Mouse (Mus musculus) bone marrow, adult 2 months (tissue): ENCODE data around the gene Serpini2. TPM values are rescaled to one million over a fixed set of nuclear protein-coding genes. Genes with fewer than 3 reads are reported as not detected.
"Not testable (repeated sequence)": the region's sequence is repeated elsewhere in the genome, so short reads cannot be mapped to it uniquely, and the experiment has no call there.

Source experiments
- H3K27ac ChIP-seq: fragments of 200-500 bp; 2 replicates; pipeline ENCODE4 v1.5.1; 2012; ENCODE audit warnings: low read depth, mild to moderate bottlenecking, control low read depth, inconsistent platforms, low read length; ENCODE audit not compliant: control insufficient read depth, poor library complexity, insufficient read depth
- H3K4me1 ChIP-seq: fragments of 200-500 bp; 2 replicates; pipeline ENCODE4 v1.6.1; 2011; ENCODE audit warnings: low read length; ENCODE audit not compliant: control insufficient read depth, insufficient read depth
- H3K4me3 ChIP-seq: fragments of 200-500 bp; replicated peaks from 2 replicates; pipeline ENCODE3; 2011; ENCODE audit warnings: mild to moderate bottlenecking, low read depth, low read length, control low read depth; ENCODE audit not compliant: control insufficient read depth
- CTCF ChIP-seq: fragments of 200-500 bp; IDR thresholded peaks from 2 replicates; pipeline ENCODE4 v1.5.1; 2011; ENCODE audit warnings: low read length, control low read depth; ENCODE audit not compliant: control insufficient read depth, insufficient read depth
- POLR2A ChIP-seq: fragments of 200-500 bp; IDR thresholded peaks from 2 replicates; pipeline ENCODE4 v1.6.1; 2011; ENCODE audit warnings: low read depth, mild to moderate bottlenecking, control low read depth, low read length, borderline replicate concordance; ENCODE audit not compliant: control insufficient read depth
- WGBS: fragments of 180-500 bp; shearing (Covaris S2); methylation state at CpG from one replicate; pipeline ENCODE4 v1.1.7; 2018; 5-methylcytosine and 5-hydroxymethylcytosine counted together
- polyA plus RNA-seq: library from polyadenylated mRNA; stranded (reverse); fragments of >200 nt; gene quantifications from 2 replicates; pipeline ENCODE4 v1.2.4, GENCODE M21; 2011; ENCODE audit warnings: low replicate concordance; ENCODE audit not compliant: missing spikeins, insufficient read depth, insufficient read length

The Serpini2 gene
- polyA plus RNA-seq = not detected in 2 replicates

DNA sequence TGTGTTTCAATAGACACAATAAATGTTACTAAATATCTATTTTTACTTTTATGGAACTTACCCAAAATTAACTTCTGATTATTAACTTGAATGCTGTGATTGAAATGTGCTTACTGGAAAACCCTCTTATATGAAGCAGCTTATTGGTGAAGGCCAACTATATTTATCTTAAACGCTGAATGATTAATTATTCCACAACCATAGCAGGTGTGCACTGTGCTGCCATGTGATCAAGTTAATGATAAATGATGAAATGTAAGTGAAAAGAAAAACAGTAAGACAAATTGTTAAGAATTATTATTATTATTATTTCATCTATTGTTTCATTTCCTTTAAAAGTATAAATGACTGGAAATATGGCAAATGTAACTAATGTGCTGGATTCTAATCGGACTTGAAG is at the start of gene Serpini2:
Gene Serpini2, minus strand, starts transcription at position 101 of the 400 bp plus-strand sequence.
- WGBS = 78% methylated on average over 2 of the region's 2 CpGs
- TF ChIP-seq POLR2A (no peak), CTCF (no peak)
- no peak within 1 kb of the TSS for H3K4me3 ChIP-seq
- H3K27ac ChIP-seq = no peak within 1 kb of the TSS
- no peaks in the 10 kb centered on the region for H3K4me1 ChIP-seq

GRCm38 (mm10) chr3:75308861-75309260 is 39.0 kb upstream of the Serpini2 start:
- TF ChIP-seq POLR2A = no peak
- TF ChIP-seq CTCF = no peak
- no peak overlapping the region for H3K4me3 ChIP-seq
- H3K27ac ChIP-seq = no peak overlapping the region
- WGBS = 73% methylated on average over 4 of the region's 4 CpGs
- H3K4me1 ChIP-seq = no peaks in the 10 kb centered on the region

DNA sequence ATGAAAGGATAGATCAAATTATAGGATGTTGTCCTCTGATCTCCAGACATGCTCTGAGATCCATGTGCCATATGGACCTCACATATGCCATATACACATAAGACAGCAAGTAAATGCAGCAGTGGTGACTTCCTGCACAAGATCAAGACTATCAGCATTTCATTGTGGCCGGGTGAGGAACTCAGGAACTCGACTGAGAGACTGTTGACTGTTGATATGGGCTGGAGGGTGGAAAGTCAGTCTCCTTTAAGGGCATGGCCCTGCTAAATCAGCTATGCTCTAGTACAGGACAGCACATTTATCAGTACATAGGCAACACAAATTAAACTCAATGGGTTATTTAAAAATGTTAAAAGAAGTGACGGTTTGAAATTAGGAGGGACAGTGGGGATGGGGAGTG is 38.4 kb upstream of the Serpini2 start:
- no peak overlapping the region for H3K4me3 ChIP-seq
- TF ChIP-seq POLR2A = no peak
- TF ChIP-seq CTCF = no peak
- H3K27ac ChIP-seq = no peak overlapping the region
- H3K4me1 ChIP-seq = no peaks in the 10 kb centered on the region
- 26% methylated on average over 3 of the region's 3 CpGs for WGBS

GRCm38 (mm10) chr3:75305584-75305983 is 35.7 kb upstream of the Serpini2 start:
- Histone ChIP-seq H3K27ac (no peak overlapping the region), H3K4me3 (no peak overlapping the region), H3K4me1 (no peaks in the 10 kb centered on the region)
- TF ChIP-seq CTCF (no peak), POLR2A (no peak)
- 85% methylated on average over 3 of the region's 3 CpGs for WGBS

DNA sequence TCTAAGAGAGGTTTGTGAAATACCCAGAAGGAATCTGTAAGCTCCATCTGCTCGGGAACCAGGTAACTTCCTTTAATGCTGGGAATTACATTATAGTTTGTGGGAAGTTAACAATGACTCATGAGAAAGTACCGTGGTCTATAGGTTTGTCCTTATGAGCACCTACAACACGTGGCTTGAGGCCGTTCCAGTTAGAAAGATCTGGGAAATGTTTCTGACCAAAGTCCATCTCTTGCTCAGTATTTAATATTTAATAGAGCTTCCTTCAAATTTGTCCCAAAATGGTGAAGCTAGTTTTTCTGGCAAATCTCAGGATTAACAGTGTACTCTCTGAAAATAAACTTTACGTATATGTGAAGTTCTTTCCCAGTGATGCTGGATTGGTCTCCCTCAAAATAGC is 34.7 kb upstream of the Serpini2 start:
- H3K4me1 ChIP-seq = no peaks in the 10 kb centered on the region
- H3K27ac ChIP-seq = no peak overlapping the region
- no peak overlapping the region for H3K4me3 ChIP-seq
- WGBS = 74% methylated on average over 5 of the region's 5 CpGs
- TF ChIP-seq CTCF = no peak
- TF ChIP-seq POLR2A = no peak

DNA sequence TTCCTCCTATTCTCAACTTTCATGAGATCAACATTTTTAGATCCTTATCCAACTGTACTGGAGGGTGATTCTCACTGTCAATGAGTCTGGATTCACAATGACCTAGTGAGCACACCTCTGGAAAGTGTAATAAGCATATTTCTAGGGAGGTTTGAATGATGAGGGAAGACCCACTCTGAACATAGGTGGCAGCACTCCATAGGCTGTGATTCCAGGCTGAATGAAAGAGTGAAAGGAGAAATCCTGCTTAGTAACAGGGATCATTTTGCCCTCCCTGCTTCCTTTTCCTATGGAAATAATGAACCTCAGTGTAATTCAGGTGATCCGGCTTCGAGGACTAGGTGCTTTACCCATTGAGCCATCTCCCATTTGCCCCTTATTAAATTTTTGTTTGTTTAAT is 31.2 kb upstream of the Serpini2 start:
- Histone ChIP-seq H3K27ac (no peak overlapping the region), H3K4me1 (no peaks in the 10 kb centered on the region; the same call in 1 of the 2 replicates), H3K4me3 (no peak overlapping the region)
- WGBS = 94% methylated on average over 2 of the region's 2 CpGs
- TF ChIP-seq CTCF (no peak), POLR2A (no peak)

DNA sequence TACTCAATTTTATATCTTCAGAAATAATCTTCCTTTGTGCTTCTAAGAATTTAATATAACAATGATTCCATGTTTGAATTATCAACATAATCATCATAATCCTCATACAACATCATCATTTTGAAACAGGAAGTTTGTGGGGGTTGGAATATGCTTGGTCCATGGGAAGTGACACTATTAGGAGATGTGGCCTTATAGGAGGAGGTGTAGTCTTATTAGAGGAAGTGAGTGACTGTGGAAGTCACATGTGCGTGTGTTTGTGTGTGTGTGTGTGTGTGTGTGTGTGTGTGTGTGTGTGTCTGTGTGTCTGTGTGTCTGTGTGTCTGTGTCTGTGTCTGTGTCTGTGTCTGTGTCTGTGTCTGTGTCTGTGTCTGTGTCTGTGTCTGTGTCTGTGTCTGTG is 29.6 kb upstream of the Serpini2 start:
- not testable (repeated sequence) for H3K4me1 ChIP-seq, H3K27ac ChIP-seq, H3K4me3 ChIP-seq
- WGBS = 53% methylated on average over 1 of the region's 1 CpGs

DNA sequence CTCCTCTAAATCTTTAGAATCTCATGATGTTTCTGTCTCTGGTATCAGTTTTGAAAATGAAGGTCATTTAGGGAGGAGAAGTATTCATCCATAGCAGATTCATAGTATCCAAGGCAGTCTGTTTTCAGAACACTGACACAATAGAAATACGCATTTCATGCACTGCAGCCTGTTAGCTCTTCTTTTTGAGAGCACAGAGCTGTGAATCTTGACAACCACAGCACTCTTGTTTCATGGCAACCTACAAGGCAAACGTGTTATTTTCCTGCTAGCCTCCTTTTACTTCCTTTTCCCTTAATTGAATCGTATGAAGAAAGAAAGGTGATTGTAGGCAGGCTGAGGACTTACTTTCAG is 27.9 kb upstream of the Serpini2 start:
- Histone ChIP-seq H3K27ac (no peak overlapping the region), H3K4me1 (no peaks in the 10 kb centered on the region; the same call in 1 of the 2 replicates), H3K4me3 (no peak overlapping the region)
- WGBS = 26% methylated on average over 3 of the region's 3 CpGs
- TF ChIP-seq POLR2A (no peak), CTCF (no peak)

- H3K4me3 ChIP-seq = no peak overlapping the region
- H3K4me1 ChIP-seq = no peaks in the 10 kb centered on the region; the same call in 1 of the 2 replicates
- TF ChIP-seq CTCF (no peak), POLR2A (no peak)
- no peak overlapping the region for H3K27ac ChIP-seq
- 5% methylated on average over 2 of the region's 2 CpGs for WGBS
These were observed 27.3 kb upstream of the Serpini2 start for GRCm38 (mm10) chr3:75297026-75297757.
